Mouse (Mus musculus): Measurements from ENCODE around the gene Pitpnm3. TPM values are rescaled to one million over a fixed set of nuclear protein-coding genes. Genes with fewer than 3 reads are reported as not detected.

Gene Pitpnm3
- total RNA-seq, 2 experiments from 2014 or later: 1.1 to 1.3 TPM

DNA sequence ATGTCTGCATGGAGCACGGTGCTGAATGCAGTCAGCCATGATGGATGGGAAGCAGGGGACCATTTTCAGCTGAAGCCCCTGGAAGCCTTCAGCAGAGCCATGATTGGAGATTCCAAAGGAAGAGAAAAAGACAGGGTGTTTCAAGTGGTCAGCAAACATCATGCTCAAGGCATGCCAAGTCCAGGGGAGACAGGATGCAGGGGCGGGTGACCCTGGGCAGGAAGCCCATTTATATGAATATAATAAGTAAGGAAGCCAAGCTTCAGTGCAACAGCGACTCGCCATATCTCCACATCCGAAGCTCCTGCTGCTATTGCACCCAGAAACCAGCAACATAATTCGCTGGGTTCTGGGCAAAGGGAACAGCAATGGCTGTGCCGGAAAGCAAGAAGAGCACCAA, 41.1 kb downstream of the Pitpnm3 start:
- DNase-seq: peak; percentile 35 to 51

DNA sequence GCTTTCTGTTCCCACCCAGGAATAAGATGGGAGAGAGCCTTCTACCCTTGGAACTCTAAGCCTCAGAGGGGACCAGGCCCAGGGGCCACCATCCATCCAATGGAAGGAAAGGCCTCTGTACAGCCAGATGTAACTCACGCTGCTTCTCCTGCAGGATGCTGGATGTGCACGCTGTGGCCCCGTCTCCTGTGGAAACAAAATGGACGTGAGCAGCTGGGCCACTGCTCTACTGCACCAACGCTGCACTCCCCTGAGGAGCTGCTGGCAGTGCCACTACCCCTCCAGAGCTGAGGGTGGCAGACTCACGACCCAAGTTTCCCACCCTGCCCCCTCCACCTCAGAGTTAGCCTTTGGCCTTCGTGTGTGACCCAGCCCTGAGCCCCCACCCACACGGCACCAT, 43.2 kb downstream of the Pitpnm3 start:
- no peak for DNase-seq

DNA sequence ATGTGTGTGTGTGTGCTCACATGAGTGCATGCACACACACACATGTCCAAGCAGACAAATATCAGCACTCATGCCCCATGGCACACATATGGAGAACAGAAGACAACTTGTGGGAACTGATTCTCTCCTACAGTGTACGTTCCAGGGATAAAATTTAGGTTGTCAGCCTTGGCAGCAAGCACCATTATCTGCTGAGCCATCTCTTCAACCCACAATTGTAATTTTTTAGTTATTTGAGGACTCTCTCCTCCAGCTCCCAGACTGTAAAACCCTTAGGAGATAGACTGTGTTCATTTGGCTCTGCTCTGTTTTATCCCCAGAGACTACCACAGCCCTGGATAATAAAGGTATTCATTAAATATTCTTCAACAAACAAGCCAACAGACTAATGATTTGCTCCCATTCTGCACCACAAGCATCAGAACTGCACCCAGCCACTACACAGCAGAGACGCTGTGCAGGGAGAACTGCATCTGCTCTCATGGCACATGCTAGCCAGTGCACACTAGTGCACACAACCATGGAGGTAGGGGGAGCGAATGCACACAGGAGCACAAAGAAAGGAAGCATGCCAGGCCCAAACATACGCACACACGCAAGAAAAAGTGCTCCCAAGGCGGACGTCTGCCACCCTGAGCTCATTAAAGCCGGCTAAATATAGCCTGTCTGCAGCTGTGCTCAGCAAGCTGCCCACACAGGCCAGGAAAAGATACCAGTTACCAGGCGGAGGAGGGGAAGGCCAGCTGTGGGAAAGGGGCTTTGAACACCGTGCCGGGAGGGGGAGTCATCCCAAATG, 49.1 kb downstream of the Pitpnm3 start:
- peak; percentile 32 to 37 for DNase-seq

DNA sequence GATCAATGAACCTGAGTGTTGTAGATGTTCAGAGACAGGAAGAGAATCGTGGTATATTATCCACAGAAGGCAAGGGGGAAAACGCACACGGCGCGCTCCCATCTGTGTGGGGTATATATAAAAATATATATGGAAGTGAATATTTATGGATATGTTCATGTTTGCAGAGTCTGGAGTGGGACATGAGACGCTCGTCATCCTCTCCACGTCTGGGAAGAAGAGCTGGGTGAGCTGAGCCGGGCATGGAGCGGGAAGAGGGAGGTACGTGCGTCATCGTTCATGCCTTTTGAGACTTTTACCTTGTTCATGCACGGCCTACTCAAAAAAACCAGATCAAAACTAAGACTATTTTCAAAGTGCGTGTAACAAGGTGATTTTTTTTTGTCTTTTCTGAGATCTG, 51.2 kb downstream of the Pitpnm3 start:
- no peak for DNase-seq

DNA sequence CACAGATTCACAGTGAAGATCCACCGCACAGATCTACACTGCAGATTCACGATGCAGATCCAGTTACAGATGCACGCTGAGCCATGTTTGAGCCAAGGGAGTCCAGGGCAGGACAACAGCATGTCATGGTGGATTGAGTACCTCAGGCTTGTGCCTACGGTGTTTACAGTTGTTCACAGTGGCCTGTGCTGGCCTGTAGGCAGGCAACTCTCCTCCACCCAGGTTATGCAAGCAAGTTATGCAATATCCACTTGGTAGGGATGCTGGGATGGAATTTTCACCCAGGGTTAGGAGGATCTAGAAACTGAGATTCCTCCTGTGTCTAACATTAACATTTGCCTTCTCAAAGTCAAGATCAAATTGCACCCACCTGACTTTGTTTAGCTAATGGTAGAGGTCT, 53.0 kb downstream of the Pitpnm3 start:
- DNase-seq: no peak

DNA sequence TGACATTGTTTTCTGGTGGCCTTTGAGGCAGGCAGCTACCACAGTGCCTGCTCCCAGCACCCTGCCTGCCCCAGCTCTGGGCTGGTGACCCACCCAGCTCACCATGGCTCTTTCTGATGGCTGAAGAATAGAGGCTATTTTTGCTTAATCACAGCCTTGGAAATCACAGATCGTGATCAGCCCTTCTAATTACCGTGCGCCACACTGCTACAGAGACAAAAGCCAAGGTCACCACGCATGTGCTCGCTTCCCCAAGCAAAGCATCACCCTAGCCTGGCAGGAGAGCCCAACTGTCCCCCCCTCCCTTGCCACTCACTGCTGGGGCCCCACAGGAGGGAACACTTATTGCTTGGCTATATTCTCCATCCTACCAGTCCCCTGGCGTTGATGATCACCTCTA, 55.1 kb downstream of the Pitpnm3 start:
- DNase-seq: no peak

DNA sequence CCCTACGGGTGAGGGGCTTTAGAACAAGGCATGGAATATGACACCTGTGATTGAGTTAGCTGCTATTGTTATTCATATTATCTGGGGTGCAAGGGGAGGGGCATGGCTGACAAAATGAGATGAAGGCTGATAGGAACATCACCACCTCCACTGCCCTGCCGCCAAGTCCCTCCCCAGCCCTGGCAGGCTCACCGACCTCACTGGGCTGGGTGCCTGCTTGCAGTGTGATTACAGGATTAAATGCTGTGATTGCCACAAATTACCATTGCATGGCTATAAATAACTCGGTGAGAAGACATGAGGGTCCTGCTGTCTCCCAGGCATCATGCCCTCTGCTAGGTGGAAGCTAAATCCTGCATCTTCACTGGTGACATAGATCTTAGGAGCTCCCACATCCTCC, 56.9 kb downstream of the Pitpnm3 start:
- DNase-seq: peak in 1 of 2 experiments; percentile 21

DNA sequence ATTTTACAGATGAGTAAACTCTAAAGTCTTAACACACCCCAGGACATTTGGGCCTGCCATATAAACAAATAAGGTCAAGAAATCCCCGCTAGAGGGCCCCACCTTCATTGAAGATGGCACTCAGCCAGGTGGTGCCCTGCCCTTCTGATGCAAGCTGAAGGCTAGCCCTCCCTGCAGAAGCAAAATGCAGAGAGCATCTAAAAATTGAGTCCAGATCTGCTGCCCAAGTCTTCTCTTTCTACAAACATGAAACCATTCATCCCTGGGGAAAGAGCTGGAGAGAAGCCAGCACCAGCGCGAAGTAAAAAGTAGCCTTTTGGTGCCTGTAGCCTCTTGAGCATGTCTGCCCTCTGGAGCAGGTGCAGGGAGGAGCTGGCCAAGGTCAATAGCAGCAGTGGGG, 57.5 kb downstream of the Pitpnm3 start:
- no peak for DNase-seq

DNA sequence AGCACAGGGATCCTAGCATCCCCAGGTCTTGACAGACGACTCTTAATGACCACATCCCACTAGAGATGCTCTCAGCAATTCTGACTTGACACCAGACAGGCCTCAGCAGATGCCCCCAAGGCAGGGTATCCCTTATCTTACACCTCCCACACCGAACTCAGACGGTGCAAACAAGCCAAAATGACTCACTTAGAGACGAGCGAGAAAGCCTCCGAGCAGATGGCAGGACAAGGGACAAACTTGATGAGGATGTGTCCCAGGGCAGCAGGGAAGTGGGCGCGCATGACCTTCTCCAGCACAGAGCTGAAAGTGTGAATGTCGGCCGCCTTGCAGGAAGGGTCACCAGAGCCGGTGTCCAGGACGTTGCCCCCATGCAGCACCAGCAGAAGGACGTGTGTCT, 61.3 kb downstream of the Pitpnm3 start:
- no peak for DNase-seq

DNA sequence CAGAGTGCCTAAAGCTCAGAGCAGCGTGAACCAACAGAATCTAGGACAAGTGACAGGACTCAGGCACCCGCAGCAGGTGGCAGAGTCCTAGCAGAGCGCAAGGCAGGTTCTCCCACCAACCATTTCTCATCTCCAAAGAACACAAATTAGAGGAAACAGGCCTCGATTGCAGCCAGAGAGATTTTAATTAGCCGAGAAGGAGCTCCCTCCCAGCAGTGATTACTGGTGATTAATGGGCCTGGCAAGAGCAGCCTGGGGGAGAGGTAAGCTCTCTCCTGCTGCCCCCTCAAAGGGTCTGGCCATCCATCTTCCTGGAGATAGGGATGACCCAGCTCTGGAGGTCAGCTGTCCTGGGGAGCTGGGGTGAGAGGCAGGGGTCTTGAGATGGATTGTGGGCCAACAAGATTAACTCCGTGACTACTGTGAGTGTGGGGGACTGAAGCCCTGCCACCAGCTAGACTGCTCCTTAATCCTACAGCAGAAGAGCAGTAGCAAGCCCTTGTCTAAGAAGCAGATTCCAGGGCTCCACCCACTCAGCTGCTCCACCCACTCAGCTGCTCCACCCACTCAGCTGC, 63.2 kb downstream of the Pitpnm3 start:
- DNase-seq: no peak

DNA sequence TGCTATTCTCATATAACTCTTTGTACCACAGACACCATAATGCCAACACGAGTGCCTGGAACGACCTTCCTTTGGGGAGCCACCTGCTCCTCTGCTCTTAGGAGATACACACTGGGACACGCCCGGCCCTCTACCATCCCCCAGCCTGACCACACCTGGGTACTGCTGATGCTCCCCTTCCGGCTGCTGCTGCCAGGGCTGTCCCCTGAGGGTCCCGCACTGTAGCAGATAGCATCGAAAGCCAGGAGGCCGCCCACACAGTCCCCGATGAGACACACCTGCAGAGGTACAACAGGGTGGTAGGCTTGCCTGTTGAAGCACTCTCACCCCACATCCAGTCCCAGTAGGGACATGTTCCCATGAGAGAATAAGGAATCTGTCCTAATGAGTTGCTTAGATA, 64.8 kb downstream of the Pitpnm3 start:
- no peak for DNase-seq

DNA sequence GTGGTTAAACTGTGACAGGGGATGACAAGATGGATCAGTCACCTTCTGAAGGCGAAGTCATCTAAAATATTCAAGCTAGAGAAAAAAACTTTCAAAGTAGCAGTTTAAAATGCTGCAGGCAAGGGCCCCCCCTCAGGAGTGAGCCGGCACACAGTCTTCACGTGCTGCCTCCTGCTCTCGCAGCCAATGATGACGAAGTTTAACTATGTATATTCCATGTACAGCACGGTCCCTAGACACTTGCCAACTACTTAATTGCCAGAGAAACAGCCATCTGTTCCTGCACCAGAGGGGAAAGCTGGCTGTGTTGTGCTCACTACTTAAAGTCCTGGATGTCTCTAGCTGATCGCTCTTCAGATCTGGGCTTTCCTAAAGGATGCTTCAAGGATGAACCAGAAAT, 67.6 kb downstream of the Pitpnm3 start:
- DNase-seq: no peak

DNA sequence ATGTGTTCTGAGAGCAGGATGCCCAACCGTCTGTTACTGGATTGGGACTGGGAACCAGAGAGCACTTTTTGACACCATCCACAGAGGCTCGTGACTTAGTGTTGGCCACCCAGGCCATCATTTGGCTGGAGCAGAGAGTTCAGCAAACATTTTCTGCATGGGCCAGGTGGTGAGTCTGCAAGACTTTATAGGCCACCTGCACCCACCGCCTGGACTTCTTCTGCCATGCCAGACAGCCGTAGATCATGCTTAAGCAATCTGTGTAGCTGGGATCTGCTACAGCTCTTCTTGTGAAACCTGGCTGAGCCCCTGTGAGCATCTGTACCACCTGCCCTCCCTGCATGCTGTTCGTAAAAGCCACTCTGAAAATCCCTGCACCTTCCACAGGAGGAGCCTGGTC, 68.3 kb downstream of the Pitpnm3 start:
- DNase-seq: no peak

DNA sequence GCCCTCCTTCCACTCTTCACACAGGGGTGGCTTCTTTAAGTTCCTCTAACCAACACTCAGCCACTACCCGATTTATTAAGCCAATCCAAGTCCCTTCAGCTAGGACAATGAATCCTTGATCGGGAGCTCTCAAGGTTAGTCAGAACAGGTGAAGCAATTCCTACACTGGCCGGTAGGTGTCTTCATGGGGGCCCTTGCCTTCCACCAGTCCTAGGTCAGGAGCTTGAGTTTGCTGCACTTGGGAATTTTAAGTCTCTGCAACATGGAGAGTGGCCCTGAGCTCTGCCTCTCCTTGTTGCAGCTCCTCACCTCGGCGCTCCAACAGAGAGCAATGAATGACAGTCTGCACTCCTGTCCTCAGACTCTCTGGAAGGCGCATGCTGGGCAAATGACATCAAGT, 69.2 kb downstream of the Pitpnm3 start:
- peak in 1 of 2 experiments; percentile 30 for DNase-seq

DNA sequence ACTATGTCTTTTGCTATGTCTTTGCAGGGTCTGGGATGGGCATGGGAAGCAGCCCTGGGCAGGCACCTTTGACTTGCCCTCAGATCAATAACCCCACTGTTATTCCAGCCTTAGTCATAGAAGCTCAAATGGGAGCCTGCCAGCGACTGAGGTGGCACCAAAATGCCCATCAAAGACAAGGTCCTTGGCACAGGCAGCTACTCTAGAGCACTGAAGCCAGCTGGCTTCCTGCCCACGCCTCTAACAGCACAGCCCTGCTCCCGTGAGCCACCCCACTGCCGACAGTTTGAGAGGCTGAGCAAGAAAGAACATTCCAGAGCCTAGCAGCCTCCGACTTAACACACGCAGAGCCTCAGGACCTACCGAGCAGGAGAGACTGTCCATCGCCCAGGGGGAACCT, 70.5 kb downstream of the Pitpnm3 start:
- DNase-seq: peak; percentile 75 to 76

DNA sequence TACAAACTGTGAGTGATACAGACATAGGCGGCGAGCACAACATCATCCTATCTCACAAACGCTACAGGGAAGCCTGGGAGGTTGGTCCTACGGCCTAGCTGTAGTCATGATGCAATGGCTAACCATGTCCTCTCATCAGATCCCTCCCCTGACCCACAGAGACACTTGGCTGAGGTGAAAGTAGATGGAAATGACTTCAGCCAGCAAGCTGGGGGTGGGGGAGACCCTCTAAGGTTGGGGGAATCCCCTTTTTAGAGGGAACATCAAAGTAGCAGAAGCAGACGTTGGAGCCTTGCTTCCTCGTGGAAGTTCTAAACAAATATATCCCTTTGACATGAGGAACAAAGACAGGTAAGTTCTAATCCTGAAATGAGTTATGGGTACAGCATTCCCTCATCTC, 71.2 kb downstream of the Pitpnm3 start:
- DNase-seq: no peak

DNA sequence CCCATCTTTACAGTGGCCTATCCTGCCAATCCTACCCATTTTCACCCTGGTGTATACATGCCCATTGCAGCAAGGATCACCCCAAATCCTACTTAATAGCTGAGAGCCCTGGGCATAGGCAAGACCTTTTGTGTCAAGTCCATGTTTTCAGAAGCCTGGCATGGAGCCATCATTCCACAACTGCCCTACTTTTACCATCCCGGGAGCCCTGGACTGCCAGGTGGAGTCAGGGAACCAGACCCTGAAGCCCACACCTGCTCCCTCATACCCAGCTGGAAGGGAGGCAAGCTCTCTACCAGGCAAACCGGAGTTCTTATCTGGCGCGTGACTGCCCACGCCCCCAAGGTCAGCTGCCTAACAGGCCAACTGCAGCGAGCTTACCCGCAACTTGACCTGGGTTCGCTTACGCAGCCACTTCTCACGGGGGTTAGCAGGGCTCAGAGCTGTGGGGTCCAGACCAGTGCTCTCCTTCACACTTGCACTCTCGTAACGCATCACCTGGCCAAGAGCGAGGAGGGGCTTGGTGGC, 74.4 kb downstream of the Pitpnm3 start:
- no peak for DNase-seq

DNA sequence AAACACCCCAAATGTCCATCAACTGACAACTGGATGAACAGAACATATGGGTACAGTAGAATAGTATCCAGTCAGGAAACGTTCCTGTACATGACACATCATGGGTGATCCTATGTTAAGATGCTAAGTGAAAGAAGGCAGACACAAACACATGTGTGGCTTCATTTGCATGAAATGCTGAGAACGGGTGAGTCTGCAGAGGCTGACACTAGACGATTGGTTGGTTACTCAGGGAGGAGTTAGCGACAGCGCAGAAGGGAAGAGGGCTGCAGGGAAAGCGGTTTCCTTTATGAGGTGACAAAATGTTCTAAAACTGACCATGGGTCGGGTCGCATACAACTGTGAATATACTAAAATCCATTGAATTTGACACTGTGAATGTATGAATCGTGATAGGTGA, 75.2 kb downstream of the Pitpnm3 start:
- no peak for DNase-seq

DNA sequence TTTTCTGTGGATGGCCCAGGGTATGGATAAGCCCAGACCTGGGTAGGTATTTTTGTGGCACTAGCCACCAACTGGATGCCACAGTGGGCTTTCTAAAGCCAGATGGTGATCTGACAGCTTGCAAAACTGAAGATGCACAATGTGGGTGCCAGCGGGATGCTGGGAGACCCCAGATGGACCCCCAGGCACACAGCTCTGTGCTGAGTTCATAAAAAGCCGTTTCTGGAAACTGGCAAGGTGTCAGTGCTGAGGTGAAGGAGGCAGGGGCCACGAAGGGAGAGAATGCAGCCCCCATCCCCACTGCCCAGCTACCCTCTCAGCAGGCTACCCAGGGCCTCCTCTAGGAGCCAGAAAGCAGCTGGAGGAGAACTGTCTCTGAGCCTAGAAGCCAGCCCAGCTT, 78.4 kb downstream of the Pitpnm3 start:
- DNase-seq: no peak

DNA sequence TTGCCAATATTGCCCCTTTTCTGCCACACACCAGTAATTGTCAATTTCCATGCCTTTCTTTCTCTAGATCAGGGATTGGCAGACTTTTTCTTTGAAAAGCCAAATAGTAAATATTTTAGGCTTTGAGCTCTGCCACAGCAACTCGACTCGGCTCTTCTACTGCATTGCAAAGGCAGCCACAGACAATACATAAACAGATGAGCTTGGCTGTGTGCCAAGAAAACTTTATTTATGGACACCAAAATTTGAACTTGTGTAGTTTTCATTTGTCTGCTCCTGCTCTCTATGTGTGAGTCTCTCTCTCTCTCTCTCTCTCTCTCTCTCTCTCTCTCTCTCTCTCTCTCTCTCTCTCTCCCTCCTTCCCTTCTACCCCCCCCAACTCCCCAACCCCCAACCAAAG, 80.4 kb downstream of the Pitpnm3 start:
- DNase-seq: no peak

DNA sequence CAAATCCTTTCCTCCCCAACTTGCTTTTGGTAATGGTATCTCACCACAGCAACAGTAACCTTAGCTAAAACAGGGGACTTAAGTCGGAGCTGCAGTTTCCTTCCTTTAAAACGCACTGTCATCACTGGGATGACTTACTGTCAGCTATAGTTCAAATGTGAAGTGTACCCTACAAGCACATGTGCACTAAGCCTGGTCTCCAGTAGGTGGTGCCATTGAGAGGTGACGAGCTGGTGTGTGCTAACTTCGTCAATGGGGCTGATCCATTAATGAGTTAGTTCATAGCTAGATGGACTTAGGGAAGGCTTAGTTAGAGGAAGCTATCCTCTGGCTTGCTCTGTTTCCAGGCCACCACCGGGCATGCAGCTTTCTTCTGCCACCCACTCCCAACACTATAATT, 82.9 kb downstream of the Pitpnm3 start:
- DNase-seq: peak; percentile 62 to 88

DNA sequence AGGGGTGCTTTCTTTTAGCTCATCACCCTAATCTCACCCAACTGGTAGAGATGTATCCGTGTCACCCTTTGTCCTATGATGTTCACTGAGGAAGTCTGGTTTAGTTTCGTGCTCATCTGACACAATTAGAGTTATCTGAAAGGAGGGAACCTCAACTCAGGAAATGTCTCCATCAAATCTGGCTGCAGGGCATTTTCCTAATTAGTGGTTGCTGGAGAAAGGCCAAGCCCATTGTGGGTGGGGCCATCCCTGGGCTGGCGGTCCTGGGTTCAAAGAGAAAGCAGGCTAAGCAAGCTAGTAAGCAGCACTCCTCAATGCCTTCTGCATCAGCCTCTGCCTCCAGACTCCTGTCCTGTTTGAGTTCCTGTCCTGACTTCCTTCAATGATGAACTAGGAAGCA, 83.4 kb downstream of the Pitpnm3 start:
- DNase-seq: no peak

DNA sequence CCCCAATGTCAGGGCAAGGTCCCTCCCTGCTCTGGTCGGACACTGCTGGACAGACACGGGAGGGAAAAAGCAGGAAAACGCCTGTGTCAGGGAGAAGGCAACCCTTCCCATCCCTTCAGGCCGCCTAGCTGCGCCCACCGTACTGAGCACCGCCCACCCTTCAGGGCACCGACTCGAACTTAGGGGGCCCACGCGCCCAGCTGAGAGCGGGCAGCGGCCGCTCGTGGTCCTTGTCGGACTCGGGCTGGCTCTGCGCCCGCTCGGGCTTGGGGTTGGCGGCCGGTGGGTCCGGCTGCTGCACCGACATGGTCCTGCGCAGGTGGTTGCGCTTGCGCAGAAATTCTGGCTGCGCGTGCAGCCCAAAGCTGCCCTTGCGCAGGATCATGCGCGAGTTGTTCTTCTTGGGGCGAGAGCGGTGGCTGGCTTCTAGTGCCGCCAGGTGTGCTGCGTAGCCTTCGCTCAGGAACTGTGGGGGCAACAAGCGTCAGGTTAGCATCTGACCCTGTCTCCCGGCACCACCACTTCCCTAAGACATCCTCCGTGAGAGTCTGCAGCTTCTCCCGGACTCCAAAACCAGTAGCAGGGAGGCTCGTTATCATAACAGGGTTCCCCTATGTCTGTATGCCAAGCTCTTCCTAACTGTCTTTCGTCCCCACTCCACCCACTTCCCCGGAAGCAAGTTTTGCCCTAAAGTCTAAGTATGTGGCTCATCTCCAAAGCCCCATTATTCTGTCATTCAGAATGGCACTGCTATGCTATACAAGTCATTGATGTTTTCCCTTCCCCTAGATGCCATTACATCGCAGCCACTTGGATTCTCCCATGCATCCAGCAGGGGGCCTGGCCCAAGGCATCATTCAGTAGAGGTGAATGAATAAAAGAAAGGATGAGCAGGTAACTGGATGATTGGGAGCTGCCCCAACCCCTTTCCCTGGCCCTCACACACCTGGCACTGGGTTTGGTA, 84.4 kb downstream of the Pitpnm3 start:
- DNase-seq: no peak
